Mouse (Mus musculus) thymus, postnatal 0 days (tissue): ENCODE data around the gene Tmprss11d. TPM values are rescaled to one million over a fixed set of nuclear protein-coding genes. Genes with fewer than 3 reads are reported as not detected.
"Not testable (repeated sequence)": the region's sequence is repeated elsewhere in the genome, so short reads cannot be mapped to it uniquely, and the experiment has no call there.

ENCODE experiments used
- DNase-seq: peaks from one replicate; pipeline ENCODE4 v3.0.0-alpha.2; 2015; ENCODE audit warnings: low spot score
- polyA plus RNA-seq: library from polyadenylated mRNA; unstranded; fragments of >200 nt; fragmentation: Nextera tagmentation; extraction: Ambion mirVana; gene quantifications from 2 replicates; pipeline ENCODE4 v1.2.1, GENCODE M21; 2015

Gene Tmprss11d
- 0.72 and 0.78 TPM in 2 replicates for polyA plus RNA-seq

DNA sequence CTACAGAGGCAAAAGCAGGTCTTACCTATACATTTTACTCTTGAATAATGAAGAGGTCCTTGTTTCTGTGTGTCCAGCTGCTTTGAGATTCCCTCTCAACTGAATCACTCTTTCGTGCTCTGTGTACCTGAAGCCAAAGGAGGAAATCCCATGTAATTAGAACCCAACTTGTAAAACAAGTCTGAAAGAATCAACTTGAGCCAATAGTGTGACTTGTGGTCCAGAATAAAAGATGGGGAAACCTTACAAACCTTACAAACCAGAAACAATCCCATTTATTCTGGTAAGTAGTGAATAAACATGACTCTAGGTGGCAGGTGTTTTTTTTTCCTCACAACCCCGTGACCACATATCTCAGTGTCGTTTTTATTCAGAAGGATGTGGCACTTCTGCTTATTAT, at the start of gene Tmprss11d:
Gene Tmprss11d, minus strand, starts transcription at position 101 of the 400 bp plus-strand sequence.
- DNase-seq, result no peak

- no peak for DNase-seq
Measured at GRCm38 (mm10) chr5:86421323-86422028, 48.3 kb upstream of the Tmprss11d start.

DNA sequence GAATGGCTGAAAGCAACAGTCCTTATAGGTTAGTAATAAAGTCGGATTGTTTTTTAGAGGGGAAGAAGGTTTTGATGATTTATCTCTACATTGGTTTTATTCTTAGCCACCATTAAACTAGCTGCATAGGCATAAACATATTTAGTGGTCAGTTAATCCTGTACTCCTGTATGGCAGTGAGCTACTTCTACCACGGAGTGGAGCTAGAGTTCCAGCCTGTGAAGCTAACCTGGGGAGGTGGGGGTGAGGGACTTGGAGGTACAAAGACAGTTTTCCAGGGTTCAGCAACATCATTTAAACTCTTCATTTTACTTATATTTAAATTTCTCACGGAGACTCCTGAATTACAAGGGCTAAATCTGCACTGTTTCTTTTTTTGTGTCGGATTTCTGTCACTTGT, 46.3 kb upstream of the Tmprss11d start:
- no peak for DNase-seq

DNA sequence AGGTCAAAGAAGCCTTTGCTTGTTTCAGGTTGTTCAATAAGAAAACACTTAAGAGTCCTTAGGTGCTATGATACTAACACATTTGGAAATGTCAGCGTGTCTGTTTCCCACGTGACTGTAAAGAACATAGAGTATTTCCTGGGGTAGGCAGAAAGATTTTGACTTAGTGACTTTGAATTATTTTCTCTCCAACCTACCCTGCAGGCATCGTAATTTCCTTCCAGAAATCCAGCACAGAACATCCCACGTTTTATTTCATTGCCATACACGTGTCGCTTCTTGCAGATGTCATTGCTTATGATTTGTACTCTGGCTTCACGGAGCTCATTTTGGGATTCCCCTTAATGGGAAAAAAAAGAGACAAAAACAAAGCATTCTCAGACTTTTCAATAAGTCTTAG, 41.1 kb upstream of the Tmprss11d start:
- DNase-seq, result no peak

- no peak for DNase-seq
Measured at GRCm38 (mm10) chr5:86410815-86411214, 37.6 kb upstream of the Tmprss11d start.

DNA sequence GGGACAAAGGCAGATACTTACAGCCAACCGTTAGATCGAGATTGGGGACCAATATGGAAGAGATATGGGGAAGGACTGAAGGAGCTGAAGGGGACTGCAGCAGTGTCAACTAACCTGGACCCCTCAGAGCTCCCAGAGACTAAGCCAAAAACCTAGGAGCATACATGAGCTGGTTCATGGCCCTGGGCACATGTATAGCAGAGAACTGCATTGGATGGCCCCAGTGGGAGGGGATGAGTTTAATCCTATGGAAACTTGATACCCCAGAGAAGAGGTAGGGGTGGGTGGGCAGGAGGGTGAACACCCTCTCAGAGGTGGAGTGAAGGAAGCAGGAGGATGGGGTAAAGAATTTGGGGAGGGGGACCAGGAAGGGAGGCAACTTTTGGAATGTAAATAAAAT, 34.7 kb upstream of the Tmprss11d start:
- no peak for DNase-seq

- no peak for DNase-seq
Measured at GRCm38 (mm10) chr5:86407191-86407590, 34.0 kb upstream of the Tmprss11d start.

DNA sequence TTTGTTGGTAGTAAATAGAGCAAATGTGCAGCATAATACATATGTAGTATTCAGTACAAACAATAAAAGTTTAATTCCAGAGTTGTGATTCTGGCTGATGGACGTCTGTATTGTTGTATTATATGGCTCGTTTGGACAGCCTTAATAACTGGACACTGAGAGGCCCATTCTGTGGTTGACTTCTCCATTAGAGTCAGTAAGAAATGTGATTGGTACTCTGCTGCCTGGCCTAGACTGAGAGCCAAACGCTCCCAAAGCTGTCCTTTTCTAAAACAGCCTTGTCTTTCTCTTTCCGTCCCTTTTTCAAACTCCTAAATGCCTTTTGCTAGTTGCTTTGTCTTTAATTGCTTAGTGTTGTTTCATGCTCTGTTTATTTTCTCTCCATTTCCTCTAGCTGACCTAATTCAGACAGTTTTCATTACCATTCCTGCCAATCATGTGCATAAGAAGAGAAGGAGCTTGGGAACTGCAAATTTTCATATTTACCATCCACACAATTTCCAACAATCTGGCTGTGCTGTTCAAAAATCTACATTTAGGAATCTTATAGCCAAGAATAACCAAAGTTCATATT, 13.7 kb downstream of the Tmprss11d start:
- no peak for DNase-seq

GRCm38 (mm10) chr5:86352966-86353365, 20.3 kb downstream of the Tmprss11d start:
- DNase-seq, result peak; percentile 5

DNA sequence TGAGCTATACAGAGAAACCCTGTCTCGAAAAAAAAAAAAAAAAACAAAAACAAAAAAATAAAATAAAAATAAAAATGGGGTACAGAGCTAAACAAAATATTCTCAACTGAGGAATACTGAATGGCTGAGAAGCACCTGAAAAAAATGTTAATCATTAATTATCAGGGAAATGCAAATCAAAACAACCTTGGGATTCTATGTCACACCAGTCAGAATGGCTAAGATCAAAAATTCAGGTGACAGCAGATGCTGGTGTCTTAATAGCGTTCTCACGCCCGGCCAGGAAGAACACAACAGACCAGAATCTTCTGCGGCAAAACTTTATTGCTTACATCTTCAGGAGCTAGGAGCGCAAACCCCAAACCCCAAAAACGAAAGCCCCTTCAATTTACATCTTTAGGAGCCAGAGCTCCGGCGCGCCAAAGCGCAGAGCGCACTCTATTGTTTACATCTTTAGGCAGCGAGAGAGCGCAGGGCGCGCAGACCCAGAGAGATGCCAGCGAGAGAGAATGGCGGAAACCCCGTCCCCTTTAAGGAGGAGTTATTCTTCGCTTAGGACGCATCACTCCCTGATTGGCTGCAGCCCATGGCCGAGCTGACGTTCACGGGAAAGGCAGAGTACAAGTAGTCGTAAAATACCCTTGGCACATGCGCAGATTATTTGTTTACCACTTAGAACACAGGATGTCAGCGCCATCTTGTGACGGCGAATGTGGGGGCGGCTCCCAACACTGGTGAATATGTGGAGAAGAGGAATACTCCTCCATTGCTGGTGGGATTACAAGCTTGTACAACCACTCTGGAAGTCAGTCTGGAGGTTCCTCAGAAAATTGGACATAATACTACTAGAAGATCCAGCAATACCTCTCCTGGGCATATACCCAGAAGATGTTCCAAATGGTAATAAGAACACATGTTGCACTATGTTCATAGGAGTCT, 54.9 kb downstream of the Tmprss11d start:
- not testable (repeated sequence) for DNase-seq

- no peak for DNase-seq
Measured at GRCm38 (mm10) chr5:86306116-86306515, 67.1 kb downstream of the Tmprss11d start.

DNA sequence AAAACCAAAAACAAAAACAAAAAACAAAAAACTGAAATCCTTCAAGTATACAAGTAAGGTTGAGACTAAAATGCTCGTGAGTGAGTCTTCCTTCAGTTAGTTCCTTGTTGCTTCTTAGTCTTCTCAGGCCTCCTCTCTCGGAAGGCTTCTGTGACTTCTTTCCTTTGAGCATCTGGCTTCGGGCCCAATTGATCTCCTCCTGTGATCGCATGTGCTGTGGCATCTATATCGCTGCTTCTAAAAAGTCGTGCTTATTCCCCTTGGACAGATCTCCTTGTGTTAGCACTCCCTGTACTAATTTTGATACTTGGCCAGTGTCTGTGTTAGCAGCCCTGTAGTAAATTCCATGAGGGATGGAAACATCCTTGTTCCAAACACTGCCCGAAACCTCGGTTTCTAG, 69.3 kb downstream of the Tmprss11d start:
- DNase-seq, result no peak

DNA sequence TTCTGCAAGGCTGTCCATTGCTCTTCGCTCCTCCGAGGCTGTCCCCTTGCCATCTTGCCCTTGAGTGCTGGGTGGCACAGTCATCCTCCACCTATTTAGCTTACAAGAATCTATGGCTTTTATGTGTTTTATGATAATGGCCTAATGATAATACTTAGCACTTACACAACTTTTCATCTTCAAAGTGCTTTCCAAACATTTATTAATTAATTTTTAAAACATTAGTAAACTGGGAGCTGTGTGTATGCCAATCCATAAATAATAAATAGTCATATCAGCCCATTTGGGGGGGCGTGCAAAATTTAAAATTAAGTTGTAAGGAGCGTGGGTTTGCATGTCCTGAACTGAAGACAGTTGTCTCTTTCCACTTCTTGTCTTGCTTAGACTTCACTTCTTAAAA, 84.0 kb downstream of the Tmprss11d start, which contains the start of gene Tmprss11c:
Gene Tmprss11c, minus strand, starts transcription at position 101 of the 400 bp plus-strand sequence.
- DNase-seq, result no peak

Other genes with a start within 250 kb of the Tmprss11d start
- 8.7 and 9.9 TPM in 2 replicates for gene Uba6, start 200.6 kb downstream of the Tmprss11d start, polyA plus RNA-seq
- gene Gnrhr, start 175.5 kb downstream of the Tmprss11d start, polyA plus RNA-seq, result not detected in 2 replicates
- not detected in 2 replicates for gene Tmprss11c, start 84.1 kb downstream of the Tmprss11d start, polyA plus RNA-seq
- 0.08 and 0.87 TPM in 2 replicates for gene Tmprss11a, start 95.6 kb upstream of the Tmprss11d start, polyA plus RNA-seq
- 0.49 TPM in 1 of 2 replicates, not detected in the other for gene Tmprss11g, start 145.2 kb upstream of the Tmprss11d start, polyA plus RNA-seq